Mouse (Mus musculus) neural tube, embryonic 14.5 days (tissue): ENCODE results near the gene A430033K04Rik. TPM values are rescaled to one million over a fixed set of nuclear protein-coding genes. Genes with fewer than 3 reads are reported as not detected.

Experiments used
- ATAC-seq: fragments of 200-750 bp; cut with Nextera tagmentation; 2 replicates; pipeline ENCODE4 v1.8.0; 2017; ENCODE audit warnings: low read depth, mild to moderate bottlenecking, moderate TSS enrichment, moderate library complexity
- H3K27ac ChIP-seq: fragments of 300-500 bp; sonication (generic); 2 replicates; pipeline ENCODE4 v1.5.1; 2014; ENCODE audit warnings: low read depth, mild to moderate bottlenecking, control low read depth, low read length, moderate library complexity, mixed read lengths
- H3K27me3 ChIP-seq: fragments of 300-500 bp; sonication (generic); 2 replicates; pipeline ENCODE4 v1.6.1; 2014; ENCODE audit warnings: low read length; ENCODE audit not compliant: control insufficient read depth, insufficient read depth
- H3K36me3 ChIP-seq: fragments of 300-500 bp; sonication (generic); 2 replicates; pipeline ENCODE4 v1.6.1; 2014; ENCODE audit warnings: low read length, mixed read lengths; ENCODE audit not compliant: control insufficient read depth, insufficient read depth
- H3K4me1 ChIP-seq: fragments of 300-500 bp; sonication (generic); 2 replicates; pipeline ENCODE4 v1.6.1; 2014; ENCODE audit warnings: low read length; ENCODE audit not compliant: control insufficient read depth, insufficient read depth
- H3K4me2 ChIP-seq: fragments of 300-500 bp; sonication (generic); 2 replicates; pipeline ENCODE4 v1.6.1; 2014; ENCODE audit warnings: mild to moderate bottlenecking, low read depth, low read length, control low read depth
- H3K4me3 ChIP-seq: fragments of 300-500 bp; sonication (generic); 2 replicates; pipeline ENCODE4 v1.5.1; 2014; ENCODE audit warnings: low read depth, low read length, control low read depth, mixed read lengths
- H3K9ac ChIP-seq: fragments of 300-500 bp; sonication (generic); replicated peaks from 2 replicates; pipeline ENCODE4 v1.6.1; 2014; ENCODE audit warnings: low read depth, mild to moderate bottlenecking, control low read depth, low read length, mixed read lengths
- H3K9me3 ChIP-seq: fragments of 300-500 bp; sonication (generic); 2 replicates; pipeline ENCODE4 v1.6.1; 2016; ENCODE audit warnings: low read length; ENCODE audit not compliant: control insufficient read depth
- WGBS: fragments of 180-500 bp; shearing (Covaris S2); extraction: QIAGEN DNeasy Blood & Tissue Kit; methylation state at CpG from one replicate; pipeline ENCODE4 v1.1.7; 2014; 5-methylcytosine and 5-hydroxymethylcytosine counted together
- microRNA-seq: library from miRNA; unstranded; fragments of <30 nt; microRNA quantifications from one replicate; pipeline ENCODE4, GENCODE M21; 2016
- polyA plus RNA-seq: library from polyadenylated mRNA; unstranded; fragments of >200 nt; fragmentation: Nextera tagmentation; extraction: Ambion mirVana; gene quantifications from 2 replicates; pipeline ENCODE4 v1.2.1, GENCODE M21; 2014

Gene A430033K04Rik
- polyA plus RNA-seq, 1 experiment from 2014 or later: 26.8 TPM

GRCm38 (mm10) chr5:138689254-138689653 lies 66.6 kb downstream of the A430033K04Rik start:
- H3K27ac ChIP-seq: no peak overlapping the region
- no peak overlapping the region for H3K4me2 ChIP-seq
- no peak overlapping the region for H3K4me3 ChIP-seq
- ATAC-seq: no peak
- H3K9me3 ChIP-seq: no peaks in the 10 kb centered on the region
- H3K9ac ChIP-seq: no peak overlapping the region
- WGBS: 76% methylated on average over 5 of the region's 5 CpGs
- no peaks in the 10 kb centered on the region for H3K4me1 ChIP-seq
- no peaks in the 10 kb centered on the region for H3K27me3 ChIP-seq
- no peaks in the 10 kb centered on the region for H3K36me3 ChIP-seq

GRCm38 (mm10) chr5:138692936-138693570 lies 70.4 kb downstream of the A430033K04Rik start:
- no peaks in the 10 kb centered on the region for H3K27me3 ChIP-seq
- H3K4me3 ChIP-seq: no peak overlapping the region
- no peak overlapping the region for H3K9ac ChIP-seq
- H3K4me2 ChIP-seq: no peak overlapping the region
- H3K9me3 ChIP-seq: no peaks in the 10 kb centered on the region
- H3K36me3 ChIP-seq: no peaks in the 10 kb centered on the region
- no peak for ATAC-seq
- H3K4me1 ChIP-seq: no peaks in the 10 kb centered on the region
- H3K27ac ChIP-seq: no peak overlapping the region

- WGBS: 68% methylated on average over 2 of the region's 2 CpGs
- H3K27ac ChIP-seq: no peak overlapping the region
- no peaks in the 10 kb centered on the region for H3K36me3 ChIP-seq
- H3K9ac ChIP-seq: no peak overlapping the region
- no peak overlapping the region for H3K4me2 ChIP-seq
- ATAC-seq: no peak
- H3K27me3 ChIP-seq: no peaks in the 10 kb centered on the region
- no peak overlapping the region for H3K4me3 ChIP-seq
- no peaks in the 10 kb centered on the region for H3K4me1 ChIP-seq
- H3K9me3 ChIP-seq: no peaks in the 10 kb centered on the region
These were observed 71.4 kb downstream of the A430033K04Rik start for GRCm38 (mm10) chr5:138694036-138694435.

GRCm38 (mm10) chr5:138694496-138695167 lies 72.0 kb downstream of the A430033K04Rik start:
- no peaks in the 10 kb centered on the region for H3K36me3 ChIP-seq
- H3K4me3 ChIP-seq: no peak overlapping the region
- no peak overlapping the region for H3K27ac ChIP-seq
- H3K4me1 ChIP-seq: no peaks in the 10 kb centered on the region
- WGBS: 66% methylated on average over 4 of the region's 4 CpGs
- H3K9me3 ChIP-seq: no peaks in the 10 kb centered on the region
- no peaks in the 10 kb centered on the region for H3K27me3 ChIP-seq
- H3K4me2 ChIP-seq: no peak overlapping the region
- no peak overlapping the region for H3K9ac ChIP-seq
- no peak for ATAC-seq

GRCm38 (mm10) chr5:138697466-138697865 lies 74.8 kb downstream of the A430033K04Rik start:
- WGBS: 75% methylated on average over 6 of the region's 6 CpGs
- H3K27ac ChIP-seq: no peak overlapping the region
- no peak for ATAC-seq
- no peaks in the 10 kb centered on the region for H3K36me3 ChIP-seq
- H3K4me3 ChIP-seq: no peak overlapping the region
- H3K9me3 ChIP-seq: no peaks in the 10 kb centered on the region
- H3K4me1 ChIP-seq: no peaks in the 10 kb centered on the region
- H3K4me2 ChIP-seq: no peak overlapping the region
- H3K27me3 ChIP-seq: no peaks in the 10 kb centered on the region
- no peak overlapping the region for H3K9ac ChIP-seq

Small RNAs within 50 kb of the gene (microRNA-seq; reads per million reads assigned to microRNA genes)
- not detected for gene Gm24082

Other genes starting within 250 kb of the A430033K04Rik start
- 82.6 and 87.0 TPM in 2 replicates for gene Zfp157, start 181.4 kb upstream of the A430033K04Rik start, polyA plus RNA-seq
- gene 1700123K08Rik, start 58.1 kb upstream of the A430033K04Rik start, polyA plus RNA-seq: not detected in 2 replicates
- gene Zfp68, start 3.1 kb upstream of the A430033K04Rik start, polyA plus RNA-seq: 88.1 and 91.3 TPM in 2 replicates
- 56.8 and 64.6 TPM in 2 replicates for gene Fam20c, start 131.7 kb downstream of the A430033K04Rik start, polyA plus RNA-seq
- gene Gm5294, start 197.2 kb downstream of the A430033K04Rik start, polyA plus RNA-seq: not detected in 2 replicates